Mouse (Mus musculus) liver, postnatal 0 days (tissue): ENCODE data around the gene Tsr2.

ENCODE experiments used
- CTCF ChIP-seq: sonication (generic); IDR thresholded peaks from 2 replicates; pipeline ENCODE4 v1.5.1; 2016; ENCODE audit warnings: antibody characterized with exemption, low read depth
- EP300 ChIP-seq: IDR thresholded peaks from 2 replicates; pipeline ENCODE4 v1.6.1; 2016; ENCODE audit warnings: antibody characterized with exemption, low read depth, mild to moderate bottlenecking

- TF ChIP-seq CTCF, result no peak
- TF ChIP-seq EP300, result no peak
Observed at GRCm38 (mm10) chrX:151059346-151059745, 37.0 kb downstream of the Tsr2 start.
